Mouse (Mus musculus) embryonic fibroblast, embryonic 13.5 days (primary cell): ENCODE measurements around the gene Kat2a.

Experiments used
- CTCF ChIP-seq: IDR thresholded peaks from 2 replicates; pipeline ENCODE4 v1.5.1; 2011; ENCODE audit warnings: mild to moderate bottlenecking, control low read depth, low read length, moderate library complexity, borderline replicate concordance; ENCODE audit not compliant: insufficient read depth
- POLR2A ChIP-seq: IDR thresholded peaks from 2 replicates; pipeline ENCODE4 v1.6.1; 2011; ENCODE audit warnings: low read depth, mild to moderate bottlenecking, control low read depth, low read length, moderate library complexity

GRCm38 (mm10) chr11:100752294-100752693 lies 40.0 kb upstream of the Kat2a start:
- TF ChIP-seq POLR2A, result no peak
- TF ChIP-seq CTCF, result no peak
